ENCODE assay signal across 8 mouse cellular contexts in the genomic region with DNA sequence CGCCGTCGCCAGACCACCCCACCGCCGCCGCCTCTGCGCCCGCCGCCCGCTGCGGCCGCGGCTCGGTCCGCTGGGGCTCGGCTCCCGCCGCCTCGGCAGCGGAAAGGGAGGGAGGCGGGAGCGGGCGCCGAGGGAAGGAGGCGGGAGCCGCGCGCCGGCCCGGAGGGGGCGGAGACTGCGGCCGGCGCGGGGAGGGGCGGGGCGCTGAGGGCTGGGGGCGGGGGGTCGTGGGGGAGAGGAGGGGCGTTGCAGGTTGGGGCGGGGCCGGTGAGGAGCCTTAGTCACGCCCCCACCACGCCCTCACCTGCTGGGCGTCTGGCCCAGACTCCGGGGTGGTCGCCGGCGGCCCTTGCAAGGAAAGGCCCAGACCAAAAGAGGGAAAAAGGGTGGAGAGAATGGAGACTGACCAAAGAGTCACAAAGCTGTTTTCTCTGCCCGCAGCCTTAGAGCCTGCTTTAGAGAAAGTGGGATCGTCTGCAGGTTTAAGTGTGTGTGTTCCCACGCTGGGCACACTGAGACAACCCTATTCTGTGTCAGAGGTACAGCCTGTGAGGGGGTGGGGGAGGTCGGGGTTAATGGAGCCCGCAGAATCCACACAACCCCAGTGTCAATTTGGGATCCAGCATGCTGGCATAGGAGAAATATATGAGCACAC. TPM values are rescaled to one million over a fixed set of nuclear protein-coding genes. Genes with fewer than 3 reads are reported as not detected.
A peak's percentile ranks its signal among the peaks of the same experiment; 100 is the strongest.
DNase-seq lines count a peak whose midpoint lies in the region; ATAC-seq and TF ChIP-seq lines count a peak whose summit lies in the region.

A gene (minus strand): TSS at position 105 of the 655 bp plus-strand sequence.

- peak within 1 kb of the TSS; percentile 97 for H3K4me2 ChIP-seq in neural tube, embryonic 11.5 days (ENCODE audit: low read depth)
- H3K4me2 ChIP-seq in hindbrain, embryonic 15.5 days = peak within 1 kb of the TSS; percentile 75

- no peak for TF ChIP-seq POLR2A in testis, adult 2 months (IDR thresholded peaks at IDR 0.05; ENCODE audit: control insufficient read depth, low read depth, low read length)

- H3K4me3 ChIP-seq in neural tube, embryonic 11.5 days (ENCODE audit: low read depth, low read length) = peak within 1 kb of the TSS; percentile 78
- H3K4me3 ChIP-seq in hindbrain, embryonic 15.5 days = peak within 1 kb of the TSS; percentile 77
- H3K4me3 ChIP-seq in testis, adult 2 months (ENCODE audit: control insufficient read depth, low read depth, low read length) = peak within 1 kb of the TSS; percentile 90

- H3K36me3 ChIP-seq in neural tube, embryonic 11.5 days (ENCODE audit: control insufficient read depth, insufficient read depth, low read length) = no peaks in the 10 kb centered on the region
- no peaks in the 10 kb centered on the region for H3K36me3 ChIP-seq in hindbrain, embryonic 15.5 days
- no peaks in the 10 kb centered on the region for H3K36me3 ChIP-seq in testis, adult 2 months (ENCODE audit: control insufficient read depth, insufficient read depth, low read length)

- intact Hi-C loops in left cerebral cortex, postnatal 36 days (cut with DNase I) = loop anchor here (5.0 kb wide), 1 partner anchor 46 kb away; a partner anchor contains a TSS

- ATAC-seq in neural tube, embryonic 11.5 days (ENCODE audit: insufficient read depth, low FRiP score, low TSS enrichment) = peak; percentile 72
- peak; percentile 83 for ATAC-seq in hindbrain, embryonic 15.5 days (ENCODE audit: low FRiP score, low read depth)
- peak; percentile 64 for ATAC-seq in megakaryocyte-erythroid progenitor cell, adult 5-6 weeks (replicated peaks; ENCODE audit: low FRiP score, low TSS enrichment, poor library complexity, severe bottlenecking)

- H3K27me3 ChIP-seq in neural tube, embryonic 11.5 days (ENCODE audit: control insufficient read depth, insufficient read depth, low read length) = no peaks in the 10 kb centered on the region
- H3K27me3 ChIP-seq in hindbrain, embryonic 15.5 days = no peaks in the 10 kb centered on the region
- H3K27me3 ChIP-seq in testis, adult 2 months (ENCODE audit: control insufficient read depth, insufficient read depth, low read length) = no peaks in the 10 kb centered on the region

- H3K9me3 ChIP-seq in neural tube, embryonic 11.5 days (ENCODE audit: control insufficient read depth, low read length) = no peaks in the 10 kb centered on the region
- no peaks in the 10 kb centered on the region for H3K9me3 ChIP-seq in hindbrain, embryonic 15.5 days

- H3K27ac ChIP-seq in neural tube, embryonic 11.5 days (ENCODE audit: low read depth, low read length) = peak within 1 kb of the TSS; percentile 44
- peak within 1 kb of the TSS; percentile 85 for H3K27ac ChIP-seq in hindbrain, embryonic 15.5 days (replicated peaks)
- no peak within 1 kb of the TSS for H3K27ac ChIP-seq in testis, adult 2 months (ENCODE audit: control insufficient read depth, insufficient read depth, low read depth, low read length)

- WGBS in neural tube, embryonic 11.5 days = 5% methylated on average over 14 of the region's 54 CpGs
- WGBS in hindbrain, embryonic 15.5 days = 2% methylated on average over 35 of the region's 54 CpGs

- H3K9ac ChIP-seq in neural tube, embryonic 11.5 days (ENCODE audit: low read length) = peak within 1 kb of the TSS; percentile 82
- H3K9ac ChIP-seq in hindbrain, embryonic 15.5 days = peak within 1 kb of the TSS; percentile 86

- peaks cover 7% of the 10 kb centered on the region; the same call in 1 of the 2 replicates for H3K4me1 ChIP-seq in neural tube, embryonic 11.5 days (ENCODE audit: control insufficient read depth, insufficient read depth, low read length)
- peaks cover 18% of the 10 kb centered on the region for H3K4me1 ChIP-seq in hindbrain, embryonic 15.5 days (replicated peaks)
- peaks cover 12% of the 10 kb centered on the region for H3K4me1 ChIP-seq in testis, adult 2 months (ENCODE audit: control insufficient read depth, insufficient read depth, low read length)

- TF ChIP-seq CTCF in testis, adult 2 months (IDR thresholded peaks at IDR 0.05; ENCODE audit: control insufficient read depth, insufficient read depth, insufficient replicate concordance, low read depth, low read length) = no peak

- DNase-seq in neural tube, embryonic 11.5 days (ENCODE audit: low spot score) = peak; percentile 80
- no peak for DNase-seq in neural tube, embryonic 10.5 days (ENCODE audit: extremely low spot score, low spot score)
- DNase-seq in c-Kit-positive CD71-positive TER-119-negative erythroid progenitor cells, embryonic 14.5 days (ENCODE audit: low read depth) = peak; percentile 15
- peak; percentile 51 for DNase-seq in forelimb bud, embryonic 11.5 days (ENCODE audit: low read depth, low spot score)
- DNase-seq in left cerebral cortex, postnatal 36 days (ENCODE audit: low spot score in 2 of 2) = peak; percentile 40 to 67

RNA-seq across cellular contexts. Expression of the gene that starts here (rescaled TPM):
- polyA plus RNA-seq in neural tube, embryonic 11.5 days (2014; fragmentation: Nextera tagmentation; extraction: Ambion mirVana) = 2.8 and 3.2 TPM in 2 replicates
- 2.7 TPM in 2 replicates for polyA plus RNA-seq in hindbrain, embryonic 15.5 days (2015; fragmentation: Nextera tagmentation; extraction: Ambion mirVana)
- 10 to 100 TPM; 79.5 to 82.1 TPM for total RNA-seq in left cerebral cortex, postnatal 36 days (2021)
- 0.32 and 1.2 TPM in 2 replicates for total RNA-seq in megakaryocyte-erythroid progenitor cell, adult 5-6 weeks (2014; fragmentation: Nextera tagmentation)
- 1.1 and 1.7 TPM in 2 replicates for total RNA-seq in megakaryocyte-erythroid progenitor cell, adult 5-6 weeks (2017)
- polyA plus RNA-seq in testis, adult 2 months (2012; rRNA removed) = 2.0 and 2.2 TPM in 2 replicates

Comparison
In these comparisons a context has a peak if more than half of its experiments do, and no peak if none do; other contexts are left out.
1. RNA of the gene that starts here (total RNA-seq): 79.5 to 82.1 TPM in left cerebral cortex, postnatal 36 days; 0.32 to 1.7 TPM in megakaryocyte-erythroid progenitor cell, adult 5-6 weeks; every median in the first group is over 10 times any median in the second.
2. Peak in every context shown above with its lines, with median percentiles within 50 percentile points of each other: ATAC-seq and H3K4me3 ChIP-seq.